Mouse (Mus musculus) heart, embryonic 12.5 days (tissue): ENCODE results near the gene Tmem87a. TPM values are rescaled to one million over a fixed set of nuclear protein-coding genes. Genes with fewer than 3 reads are reported as not detected.

ENCODE experiments used
- ATAC-seq: fragments of 200-750 bp; cut with Nextera tagmentation; 2 replicates; pipeline ENCODE4 v1.8.0; 2017; ENCODE audit warnings: moderate TSS enrichment, moderate library complexity; ENCODE audit not compliant: insufficient number of reproducible peaks, low FRiP score
- H3K27ac ChIP-seq: fragments of 300-500 bp; sonication (generic); 2 replicates; pipeline ENCODE4 v1.5.1; 2016; ENCODE audit warnings: mild to moderate bottlenecking, moderate library complexity; ENCODE audit not compliant: poor library complexity, severe bottlenecking
- H3K27me3 ChIP-seq: fragments of 300-500 bp; sonication (generic); replicated peaks from 2 replicates; pipeline ENCODE4 v1.6.1; 2016; ENCODE audit warnings: mild to moderate bottlenecking, moderate library complexity
- H3K36me3 ChIP-seq: fragments of 300-500 bp; sonication (generic); 2 replicates; pipeline ENCODE4 v1.6.1; 2016; ENCODE audit warnings: mild to moderate bottlenecking, moderate library complexity
- H3K4me1 ChIP-seq: fragments of 300-500 bp; sonication (generic); replicated peaks from 2 replicates; pipeline ENCODE4 v1.6.1; 2016; ENCODE audit warnings: mild to moderate bottlenecking
- H3K4me2 ChIP-seq: fragments of 300-500 bp; sonication (generic); 2 replicates; pipeline ENCODE4 v1.6.1; 2016; ENCODE audit warnings: mild to moderate bottlenecking, moderate library complexity
- H3K4me3 ChIP-seq: fragments of 300-500 bp; sonication (generic); 2 replicates; pipeline ENCODE4 v1.5.1; 2016; ENCODE audit warnings: mild to moderate bottlenecking
- H3K9ac ChIP-seq: fragments of 300-500 bp; sonication (generic); 2 replicates; pipeline ENCODE4 v1.6.1; 2016; ENCODE audit warnings: mild to moderate bottlenecking, moderate library complexity
- H3K9me3 ChIP-seq: fragments of 300-500 bp; sonication (generic); replicated peaks from 2 replicates; pipeline ENCODE4 v1.6.1; 2016; ENCODE audit warnings: mild to moderate bottlenecking, moderate library complexity
- WGBS: fragments of 180-500 bp; shearing (Covaris S2); methylation state at CpG from one replicate; pipeline ENCODE4 v1.1.7; 2016; 5-methylcytosine and 5-hydroxymethylcytosine counted together
- polyA plus RNA-seq: library from polyadenylated mRNA; unstranded; fragments of >200 nt; fragmentation: Nextera tagmentation; extraction: Ambion mirVana; gene quantifications from 2 replicates; pipeline ENCODE4 v1.2.1, GENCODE M21; 2016

The Tmem87a gene
- polyA plus RNA-seq, 1 experiment from 2014 or later = 6.6 TPM

GRCm38 (mm10) chr2:120404823-120405765, 1.2 kb upstream of the Tmem87a start:
- H3K9me3 ChIP-seq = no peaks in the 10 kb centered on the region

GRCm38 (mm10) chr2:120403653-120403985, 294 bp downstream of the Tmem87a start, which contains the start of gene Ganc:
Gene Ganc, plus strand, starts transcription at chr2:120403896.
- peak; percentile 79 for ATAC-seq
- Histone ChIP-seq H3K4me1 (peaks cover 12% of the 10 kb centered on the region), H3K27me3 (no peaks in the 10 kb centered on the region), H3K36me3 (peaks cover 15% of the 10 kb centered on the region; the same call in 1 of the 2 replicates), H3K9ac (peak within 1 kb of the TSS; percentile 95), H3K4me2 (peak within 1 kb of the TSS; percentile 76), H3K9me3 (no peaks in the 10 kb centered on the region), H3K4me3 (peak within 1 kb of the TSS; percentile 95), H3K27ac (peak within 1 kb of the TSS; percentile 99)
- WGBS = under 1% methylated on average over 17 of the region's 17 CpGs

More at GRCm38 (mm10) chr2:120404823-120405765, 1.2 kb upstream of the Tmem87a start:
- Histone ChIP-seq H3K4me1 (peaks cover 12% of the 10 kb centered on the region), H3K27ac (peak overlapping the region; percentile 99), H3K4me2 (peak overlapping the region; percentile 76), H3K27me3 (no peaks in the 10 kb centered on the region), H3K4me3 (peak overlapping the region; percentile 95), H3K9ac (peak overlapping the region; percentile 95), H3K36me3 (peaks cover 15% of the 10 kb centered on the region; the same call in 1 of the 2 replicates)
- no peak for ATAC-seq
- 26% methylated on average over 14 of the region's 14 CpGs for WGBS

DNA sequence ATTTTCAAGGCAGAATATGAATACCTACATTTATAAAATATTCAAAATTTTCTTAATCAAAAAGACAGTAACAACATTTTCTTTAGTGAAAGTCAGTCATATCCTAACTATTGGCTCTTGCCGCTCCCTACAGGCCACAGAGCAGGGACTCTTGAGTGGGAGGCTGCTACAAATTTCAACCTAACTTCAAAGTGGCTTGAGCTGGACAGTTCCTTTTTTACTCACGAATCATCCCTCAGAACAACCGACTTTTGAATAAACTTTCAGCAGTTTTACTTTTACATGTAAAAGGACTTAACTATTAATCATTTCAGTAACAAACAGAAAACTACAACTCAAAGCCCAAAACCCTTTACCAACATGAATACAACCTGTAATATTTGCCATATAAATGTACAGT, 1.1 kb downstream of the Tmem87a start:
- Histone ChIP-seq H3K4me2 (peak overlapping the region; percentile 56), H3K27ac (no peak overlapping the region), H3K27me3 (no peaks in the 10 kb centered on the region), H3K9me3 (no peaks in the 10 kb centered on the region), H3K4me1 (peaks cover 12% of the 10 kb centered on the region), H3K36me3 (peaks cover 16% of the 10 kb centered on the region; the same call in 1 of the 2 replicates), H3K9ac (no peak overlapping the region), H3K4me3 (0 out of 2 replicates have a peak overlapping the region, but pooled peaks have one; percentile 20)
- 42% methylated on average over 3 of the region's 3 CpGs for WGBS
- no peak for ATAC-seq

GRCm38 (mm10) chr2:120397951-120398350, 6.0 kb downstream of the Tmem87a start:
- no peaks in the 10 kb centered on the region for H3K9me3 ChIP-seq
- no peak overlapping the region for H3K27ac ChIP-seq
- no peaks in the 10 kb centered on the region for H3K27me3 ChIP-seq
- H3K4me2 ChIP-seq = no peak overlapping the region
- no peak overlapping the region for H3K9ac ChIP-seq
- ATAC-seq = no peak
- peaks cover 46% of the 10 kb centered on the region for H3K36me3 ChIP-seq
- no peak overlapping the region for H3K4me3 ChIP-seq
- H3K4me1 ChIP-seq = peaks cover 6% of the 10 kb centered on the region
- 68% methylated on average over 1 of the region's 1 CpGs for WGBS

- 0 out of 2 replicates have a peak, but pooled peaks have one; percentile 48 for ATAC-seq
- H3K27ac ChIP-seq = no peak overlapping the region
- H3K4me1 ChIP-seq = no peaks in the 10 kb centered on the region
- H3K36me3 ChIP-seq = peaks cover 56% of the 10 kb centered on the region
- no peaks in the 10 kb centered on the region for H3K9me3 ChIP-seq
- no peak overlapping the region for H3K4me2 ChIP-seq
- H3K4me3 ChIP-seq = no peak overlapping the region
- no peak overlapping the region for H3K9ac ChIP-seq
- H3K27me3 ChIP-seq = no peaks in the 10 kb centered on the region
These were observed 11.5 kb downstream of the Tmem87a start for GRCm38 (mm10) chr2:120392406-120392805.

DNA sequence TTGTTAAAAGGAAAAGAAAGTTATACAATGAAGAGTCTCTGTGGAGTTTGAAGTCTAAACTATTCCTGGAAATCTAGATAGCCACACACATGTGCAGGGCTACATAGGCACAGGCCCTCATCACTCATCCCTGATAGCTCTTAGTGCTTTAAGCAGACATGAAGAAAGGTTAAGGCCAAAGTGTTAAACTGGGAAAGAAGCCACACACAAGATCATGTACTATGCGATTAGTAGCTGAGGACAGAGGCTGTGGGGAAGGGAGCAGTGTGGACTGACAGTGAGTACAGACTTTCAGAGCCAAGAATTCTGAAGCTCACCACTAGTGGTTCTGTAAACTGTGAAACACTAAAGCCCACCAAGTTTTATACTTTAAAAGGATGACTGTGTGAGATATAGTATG, 13.0 kb downstream of the Tmem87a start:
- 83% methylated on average over 1 of the region's 1 CpGs for WGBS
- no peak for ATAC-seq
- no peak overlapping the region for H3K9ac ChIP-seq
- H3K27ac ChIP-seq = no peak overlapping the region
- H3K9me3 ChIP-seq = no peaks in the 10 kb centered on the region
- no peak overlapping the region for H3K4me2 ChIP-seq
- H3K36me3 ChIP-seq = peaks cover 54% of the 10 kb centered on the region
- no peaks in the 10 kb centered on the region for H3K4me1 ChIP-seq
- H3K27me3 ChIP-seq = no peaks in the 10 kb centered on the region
- no peak overlapping the region for H3K4me3 ChIP-seq

DNA sequence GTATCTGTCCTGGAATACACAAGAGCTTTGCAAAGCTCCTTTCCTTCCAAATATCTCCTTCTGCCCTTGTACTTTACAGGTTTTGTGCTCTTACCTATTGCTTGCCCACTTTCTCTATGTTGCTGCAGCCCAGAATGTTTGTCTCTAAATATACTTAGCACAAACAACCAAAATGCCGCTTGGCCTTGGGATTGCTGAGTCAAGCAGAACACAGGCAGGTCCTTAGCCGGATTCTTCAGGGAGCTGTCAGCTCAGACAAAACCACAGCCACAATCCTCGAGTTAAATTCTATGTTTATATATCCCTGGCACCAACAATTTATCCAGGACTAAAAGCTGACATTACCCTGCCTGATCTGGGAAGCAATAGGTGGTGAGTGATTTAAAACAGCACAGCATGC, 14.5 kb downstream of the Tmem87a start:
- ATAC-seq = no peak
- Histone ChIP-seq H3K27me3 (no peaks in the 10 kb centered on the region), H3K4me2 (no peak overlapping the region), H3K27ac (no peak overlapping the region), H3K4me1 (no peaks in the 10 kb centered on the region), H3K36me3 (peaks cover 52% of the 10 kb centered on the region), H3K4me3 (no peak overlapping the region), H3K9me3 (no peaks in the 10 kb centered on the region), H3K9ac (no peak overlapping the region)
- WGBS = 62% methylated on average over 3 of the region's 3 CpGs

DNA sequence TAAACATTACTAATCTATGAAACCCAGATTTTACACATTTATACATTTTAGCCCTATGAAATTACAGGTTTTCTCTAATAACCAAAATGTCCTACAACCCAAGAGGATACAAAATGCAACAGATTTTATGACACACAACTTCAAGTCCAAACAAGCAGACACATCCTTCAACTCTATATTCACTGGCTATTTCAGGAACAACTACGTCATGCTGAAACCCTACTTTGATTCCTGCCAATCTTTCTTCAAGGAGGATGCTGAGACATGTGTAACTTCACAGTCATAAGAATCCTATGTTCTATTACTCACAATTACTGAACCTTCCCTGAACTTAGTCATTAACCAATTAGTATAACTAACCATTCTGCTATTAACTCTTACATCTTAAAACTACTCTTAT, 16.6 kb downstream of the Tmem87a start:
- no peak overlapping the region for H3K4me3 ChIP-seq
- H3K9me3 ChIP-seq = no peaks in the 10 kb centered on the region
- no peak overlapping the region for H3K9ac ChIP-seq
- no peak for ATAC-seq
- H3K27me3 ChIP-seq = no peaks in the 10 kb centered on the region
- WGBS = 90% methylated on average over 1 of the region's 1 CpGs
- H3K36me3 ChIP-seq = peaks cover 54% of the 10 kb centered on the region
- H3K27ac ChIP-seq = no peak overlapping the region
- no peak overlapping the region for H3K4me2 ChIP-seq
- no peaks in the 10 kb centered on the region for H3K4me1 ChIP-seq

DNA sequence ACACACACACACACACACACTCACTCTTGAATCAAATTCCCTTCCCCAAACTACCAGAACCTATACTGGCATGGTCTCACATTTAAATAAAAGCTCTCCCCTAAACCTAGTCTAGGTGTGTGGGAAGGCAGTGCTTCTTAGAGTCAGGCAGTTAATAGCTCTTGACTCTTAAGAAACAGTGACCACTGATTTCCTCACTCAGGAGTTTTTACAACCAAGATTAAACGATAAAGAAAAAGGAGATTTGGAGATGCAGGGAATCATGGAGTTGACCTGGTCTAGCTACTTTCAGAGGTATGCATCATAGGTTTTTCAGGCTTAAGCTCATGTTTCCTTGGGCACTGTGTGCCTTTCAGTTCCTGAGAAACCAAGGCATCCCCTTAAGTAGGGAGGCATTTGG, 17.6 kb downstream of the Tmem87a start:
- no peak for ATAC-seq
- H3K4me1 ChIP-seq = no peaks in the 10 kb centered on the region
- H3K4me2 ChIP-seq = no peak overlapping the region
- H3K27me3 ChIP-seq = no peaks in the 10 kb centered on the region
- H3K27ac ChIP-seq = no peak overlapping the region
- no peaks in the 10 kb centered on the region for H3K9me3 ChIP-seq
- H3K36me3 ChIP-seq = peaks cover 60% of the 10 kb centered on the region
- WGBS = 93% methylated on average over 1 of the region's 1 CpGs
- H3K9ac ChIP-seq = no peak overlapping the region
- H3K4me3 ChIP-seq = no peak overlapping the region

DNA sequence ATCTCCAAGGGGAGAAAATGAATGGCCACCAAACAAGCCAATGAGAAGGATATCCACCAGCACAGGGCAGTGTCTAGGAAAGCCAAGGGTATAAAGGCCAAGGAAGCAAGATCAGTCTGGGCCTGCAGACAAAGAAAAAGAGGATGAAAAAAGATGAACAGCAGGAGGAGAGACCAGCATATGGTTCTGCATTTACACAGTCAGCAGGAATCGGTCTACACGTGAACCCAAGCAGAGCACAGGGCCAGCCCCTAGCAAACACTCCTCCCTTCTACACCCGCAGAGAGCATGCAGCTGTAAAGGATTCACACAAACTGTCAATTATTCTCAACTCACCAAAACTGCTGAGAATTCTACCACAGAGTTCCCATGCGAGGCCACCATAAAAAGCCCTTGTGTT, 30.1 kb downstream of the Tmem87a start:
- Histone ChIP-seq H3K36me3 (peaks cover 78% of the 10 kb centered on the region), H3K4me1 (no peaks in the 10 kb centered on the region), H3K9me3 (no peaks in the 10 kb centered on the region), H3K4me2 (no peak overlapping the region), H3K27ac (no peak overlapping the region), H3K4me3 (no peak overlapping the region), H3K27me3 (no peaks in the 10 kb centered on the region), H3K9ac (no peak overlapping the region)
- no peak for ATAC-seq
- WGBS = 87% methylated on average over 4 of the region's 4 CpGs

- H3K27me3 ChIP-seq = no peaks in the 10 kb centered on the region
- no peak overlapping the region for H3K4me3 ChIP-seq
- peaks cover 65% of the 10 kb centered on the region for H3K36me3 ChIP-seq
- H3K4me1 ChIP-seq = no peaks in the 10 kb centered on the region
- H3K4me2 ChIP-seq = no peak overlapping the region
- 90% methylated on average over 4 of the region's 4 CpGs for WGBS
- H3K9ac ChIP-seq = no peak overlapping the region
- no peaks in the 10 kb centered on the region for H3K9me3 ChIP-seq
- no peak for ATAC-seq
- H3K27ac ChIP-seq = no peak overlapping the region
These were observed 36.3 kb downstream of the Tmem87a start for GRCm38 (mm10) chr2:120367416-120368207.
